Mouse (Mus musculus): ENCODE data around the gene Mroh2a. TPM values are rescaled to one million over a fixed set of nuclear protein-coding genes. Genes with fewer than 3 reads are reported as not detected.

The Mroh2a gene
- polyA plus RNA-seq, 1 experiment from 2014 or later: 1.0 TPM

DNA sequence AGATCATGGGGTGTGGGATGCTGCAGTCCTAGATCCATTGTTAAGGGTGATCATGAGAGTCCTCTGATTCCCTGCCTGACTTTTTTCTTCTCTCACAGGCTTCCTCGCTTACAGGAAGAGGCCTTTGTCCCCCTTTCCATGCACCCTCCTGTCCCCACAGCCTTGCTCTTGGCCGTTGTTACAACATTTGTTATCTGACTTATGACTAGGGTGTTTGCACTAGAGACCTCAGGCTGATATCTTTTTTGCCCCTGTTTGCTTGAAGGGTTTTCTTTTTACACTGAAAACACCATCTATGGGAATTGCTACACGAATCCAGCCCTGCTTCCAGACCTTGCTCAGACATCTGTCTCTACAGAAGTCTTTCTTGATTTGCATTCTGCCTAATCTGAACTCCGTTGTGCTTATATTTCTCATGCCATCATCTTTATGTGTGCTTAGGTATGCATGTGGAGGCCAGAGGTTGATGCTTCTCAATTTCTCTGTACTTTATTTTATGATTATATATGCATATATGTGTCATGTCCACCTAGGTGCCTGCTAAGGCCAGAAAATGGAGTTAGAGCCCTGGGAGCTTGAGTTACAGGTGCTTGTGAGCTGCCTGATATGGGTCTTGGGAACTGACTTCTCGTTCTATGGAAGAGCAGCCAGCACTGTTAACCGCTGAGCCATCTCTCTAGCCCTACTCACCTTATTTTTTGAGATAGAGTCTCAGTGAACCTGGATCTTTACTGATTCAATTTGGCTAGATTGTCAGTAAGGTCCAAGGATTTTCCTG lies 78.4 kb downstream of the Mroh2a start:
- no peak for ATAC-seq (ENCODE audit: low read depth)
- Histone ChIP-seq H3K36me3 (ENCODE audit: control insufficient read depth, insufficient read depth, low read length) (no peaks in the 10 kb centered on the region), H3K27ac (ENCODE audit: low read length) (no peak overlapping the region), H3K9ac (ENCODE audit: low read length) (no peak overlapping the region), H3K4me3 (ENCODE audit: low read length) (no peak overlapping the region), H3K27me3 (ENCODE audit: control insufficient read depth, insufficient read depth, low read depth, low read length) (no peaks in the 10 kb centered on the region), H3K9me3 (ENCODE audit: control insufficient read depth, low read length) (peaks cover 46% of the 10 kb centered on the region), H3K4me1 (replicated peaks; ENCODE audit: control insufficient read depth, insufficient read depth, low read length) (no peaks in the 10 kb centered on the region), H3K4me2 (ENCODE audit: low read depth, low read length) (no peak overlapping the region)
- WGBS: 37% methylated on average over 6 of the region's 6 CpGs

DNA sequence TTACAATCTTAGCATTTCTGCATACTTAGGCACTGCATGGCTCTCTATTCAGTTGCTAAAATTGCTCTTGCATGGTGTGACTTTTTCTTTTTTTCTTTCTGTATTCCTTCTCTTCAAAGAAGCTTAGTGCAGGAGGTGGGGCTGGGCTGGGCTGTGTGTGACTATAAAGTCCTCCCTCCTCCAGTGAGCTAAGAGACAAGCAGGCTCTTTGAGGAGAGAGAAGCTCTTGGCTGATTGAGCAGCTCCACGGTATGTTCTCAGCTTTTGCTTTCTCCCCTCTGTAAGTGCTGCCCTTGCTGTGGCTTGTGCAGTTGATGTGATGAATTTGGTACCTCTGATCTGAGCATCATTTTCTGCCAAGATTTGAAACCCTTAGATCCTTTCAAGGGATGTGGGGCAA lies 79.8 kb downstream of the Mroh2a start:
- Histone ChIP-seq H3K4me3 (ENCODE audit: low read length) (no peak overlapping the region), H3K36me3 (ENCODE audit: control insufficient read depth, insufficient read depth, low read length) (no peaks in the 10 kb centered on the region), H3K9ac (ENCODE audit: low read length) (no peak overlapping the region), H3K27ac (ENCODE audit: low read length) (no peak overlapping the region), H3K9me3 (ENCODE audit: control insufficient read depth, low read length) (peaks cover 38% of the 10 kb centered on the region), H3K27me3 (ENCODE audit: control insufficient read depth, insufficient read depth, low read depth, low read length) (no peaks in the 10 kb centered on the region), H3K4me2 (ENCODE audit: low read depth, low read length) (no peak overlapping the region), H3K4me1 (replicated peaks; ENCODE audit: control insufficient read depth, insufficient read depth, low read length) (no peaks in the 10 kb centered on the region)
- 56% methylated on average over 1 of the region's 1 CpGs for WGBS
- no peak for ATAC-seq (ENCODE audit: low read depth)

DNA sequence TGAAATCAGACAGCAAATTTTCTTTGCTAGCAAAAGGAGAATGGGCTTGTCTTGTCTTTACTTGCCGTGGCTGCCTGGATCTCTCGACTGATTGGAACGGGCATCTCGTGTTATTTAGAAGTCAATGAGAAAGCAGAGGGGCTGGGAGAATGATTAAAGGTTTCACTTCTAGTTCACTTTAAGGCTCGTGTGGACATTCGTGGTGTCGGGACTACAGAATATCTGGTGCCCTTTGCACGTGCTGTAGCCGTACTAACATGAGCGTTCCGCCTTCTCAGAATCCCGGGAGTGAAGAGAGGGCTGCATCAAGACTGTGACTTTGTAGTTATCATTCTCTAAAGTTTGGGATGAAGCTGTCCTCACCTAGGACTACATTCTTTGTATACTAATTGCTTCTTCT lies 80.4 kb downstream of the Mroh2a start:
- Histone ChIP-seq H3K36me3 (ENCODE audit: control insufficient read depth, insufficient read depth, low read length) (no peaks in the 10 kb centered on the region), H3K4me2 (ENCODE audit: low read depth, low read length) (no peak overlapping the region), H3K9ac (ENCODE audit: low read length) (no peak overlapping the region), H3K4me3 (ENCODE audit: low read length) (no peak overlapping the region), H3K9me3 (ENCODE audit: control insufficient read depth, low read length) (peaks cover 34% of the 10 kb centered on the region), H3K4me1 (replicated peaks; ENCODE audit: control insufficient read depth, insufficient read depth, low read length) (no peaks in the 10 kb centered on the region), H3K27me3 (ENCODE audit: control insufficient read depth, insufficient read depth, low read depth, low read length) (no peaks in the 10 kb centered on the region), H3K27ac (ENCODE audit: low read length) (no peak overlapping the region)
- 64% methylated on average over 12 of the region's 12 CpGs for WGBS
- no peak for ATAC-seq (ENCODE audit: low read depth)

DNA sequence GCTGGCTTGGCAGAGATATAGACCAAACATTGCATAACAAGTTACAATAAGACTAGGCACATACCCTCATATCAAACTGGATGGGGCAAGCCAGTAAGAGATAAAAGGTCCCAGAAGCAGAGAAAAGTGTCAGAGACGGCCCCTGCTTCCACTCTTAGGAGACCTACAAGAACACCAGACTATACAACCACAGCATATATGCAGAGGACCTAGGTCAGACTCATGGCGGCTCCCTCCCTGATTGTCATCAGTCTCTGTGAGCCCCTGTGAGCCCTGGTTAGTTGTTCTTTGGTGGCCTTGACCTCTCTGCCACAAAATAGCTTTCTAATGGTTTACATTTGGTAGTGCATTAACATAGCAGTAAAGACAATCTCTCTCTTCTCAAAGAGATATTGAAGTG lies 82.2 kb downstream of the Mroh2a start:
- H3K4me2 ChIP-seq (ENCODE audit: low read depth, low read length): no peak overlapping the region
- no peak overlapping the region for H3K4me3 ChIP-seq (ENCODE audit: low read length)
- no peak overlapping the region for H3K9ac ChIP-seq (ENCODE audit: low read length)
- no peaks in the 10 kb centered on the region for H3K36me3 ChIP-seq (ENCODE audit: control insufficient read depth, insufficient read depth, low read length)
- H3K27ac ChIP-seq (ENCODE audit: low read length): no peak overlapping the region
- H3K4me1 ChIP-seq (replicated peaks; ENCODE audit: control insufficient read depth, insufficient read depth, low read length): no peaks in the 10 kb centered on the region
- H3K27me3 ChIP-seq (ENCODE audit: control insufficient read depth, insufficient read depth, low read depth, low read length): no peaks in the 10 kb centered on the region
- ATAC-seq (ENCODE audit: low read depth): 0 out of 2 replicates have a peak, but pooled peaks have one; percentile 1
- 46% methylated on average over 2 of the region's 2 CpGs for WGBS
- peaks cover 25% of the 10 kb centered on the region for H3K9me3 ChIP-seq (ENCODE audit: control insufficient read depth, low read length)

DNA sequence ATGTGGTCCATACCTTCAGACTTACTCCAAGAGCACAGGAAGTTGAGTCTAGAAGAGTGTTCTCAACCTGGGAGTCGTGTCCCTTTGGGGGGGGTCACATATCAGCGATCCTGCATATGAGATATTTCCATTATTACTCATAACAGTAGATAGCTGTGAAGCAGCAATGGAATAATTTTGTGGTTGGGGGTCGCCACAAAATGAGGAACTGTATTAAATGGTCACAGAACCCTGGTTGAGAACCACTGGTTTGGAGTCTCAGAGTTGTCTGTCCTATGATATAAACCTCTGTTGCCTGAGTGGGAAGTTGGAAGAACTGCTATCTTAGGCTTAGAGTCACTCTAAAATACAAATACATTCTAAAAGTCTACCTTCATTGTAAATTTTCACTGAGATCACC lies 83.1 kb downstream of the Mroh2a start:
- Histone ChIP-seq H3K27me3 (ENCODE audit: control insufficient read depth, insufficient read depth, low read depth, low read length) (no peaks in the 10 kb centered on the region), H3K36me3 (ENCODE audit: control insufficient read depth, insufficient read depth, low read length) (no peaks in the 10 kb centered on the region), H3K4me1 (replicated peaks; ENCODE audit: control insufficient read depth, insufficient read depth, low read length) (no peaks in the 10 kb centered on the region), H3K27ac (ENCODE audit: low read length) (no peak overlapping the region), H3K9me3 (ENCODE audit: control insufficient read depth, low read length) (peaks cover 21% of the 10 kb centered on the region), H3K9ac (ENCODE audit: low read length) (no peak overlapping the region), H3K4me2 (ENCODE audit: low read depth, low read length) (no peak overlapping the region), H3K4me3 (ENCODE audit: low read length) (no peak overlapping the region)
- ATAC-seq (ENCODE audit: low read depth): no peak
- 44% methylated on average over 3 of the region's 3 CpGs for WGBS

DNA sequence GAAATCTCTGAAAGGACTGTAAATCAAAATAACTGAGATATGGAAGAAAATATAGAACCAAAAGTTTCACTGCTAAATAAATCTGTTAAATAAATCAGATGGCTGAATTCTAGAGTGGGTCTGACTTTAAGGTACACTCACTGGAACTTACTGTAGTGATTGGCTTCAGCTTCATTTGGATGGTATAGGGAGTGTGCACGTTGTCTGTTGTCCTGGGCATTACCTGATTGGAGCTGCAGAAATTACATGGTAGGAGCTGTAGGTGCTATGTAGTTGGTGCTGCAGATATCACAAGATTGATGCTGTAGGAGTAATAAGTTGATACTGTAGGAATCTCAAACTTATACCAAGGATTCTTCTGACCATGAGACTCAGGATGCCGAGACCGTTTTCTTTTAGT lies 83.6 kb downstream of the Mroh2a start:
- ATAC-seq (ENCODE audit: low read depth): no peak
- Histone ChIP-seq H3K9ac (ENCODE audit: low read length) (no peak overlapping the region), H3K27ac (ENCODE audit: low read length) (no peak overlapping the region), H3K9me3 (ENCODE audit: control insufficient read depth, low read length) (peaks cover 17% of the 10 kb centered on the region), H3K27me3 (ENCODE audit: control insufficient read depth, insufficient read depth, low read depth, low read length) (no peaks in the 10 kb centered on the region), H3K4me2 (ENCODE audit: low read depth, low read length) (no peak overlapping the region), H3K36me3 (ENCODE audit: control insufficient read depth, insufficient read depth, low read length) (no peaks in the 10 kb centered on the region), H3K4me1 (replicated peaks; ENCODE audit: control insufficient read depth, insufficient read depth, low read length) (no peaks in the 10 kb centered on the region), H3K4me3 (ENCODE audit: low read length) (no peak overlapping the region)
- WGBS: 64% methylated on average over 3 of the region's 3 CpGs

Other genes starting within 250 kb of the Mroh2a start
- gene Usp40, start 218.4 kb upstream of the Mroh2a start, polyA plus RNA-seq (2015; fragmentation: Nextera tagmentation; extraction: Ambion mirVana): 35.4 and 36.3 TPM in 2 replicates
- gene Ugt1a10, start 171.6 kb upstream of the Mroh2a start, polyA plus RNA-seq (2015; fragmentation: Nextera tagmentation; extraction: Ambion mirVana): not detected in 2 replicates
- gene Ugt1a9, start 156.2 kb upstream of the Mroh2a start, polyA plus RNA-seq (2015; fragmentation: Nextera tagmentation; extraction: Ambion mirVana): not detected in 2 replicates
- not detected in 2 replicates for gene Ugt1a8, start 139.2 kb upstream of the Mroh2a start, polyA plus RNA-seq (2015; fragmentation: Nextera tagmentation; extraction: Ambion mirVana)
- gene Ugt1a7c, start 131.9 kb upstream of the Mroh2a start, polyA plus RNA-seq (2015; fragmentation: Nextera tagmentation; extraction: Ambion mirVana): 2.3 TPM in 2 replicates
- gene Ugt1a6b, start 123.7 kb upstream of the Mroh2a start, polyA plus RNA-seq (2015; fragmentation: Nextera tagmentation; extraction: Ambion mirVana): 0.43 and 0.94 TPM in 2 replicates
- gene Ugt1a6a, start 92.2 kb upstream of the Mroh2a start, polyA plus RNA-seq (2015; fragmentation: Nextera tagmentation; extraction: Ambion mirVana): 3.7 and 3.9 TPM in 2 replicates
- gene Ugt1a5, start 61.0 kb upstream of the Mroh2a start, polyA plus RNA-seq (2015; fragmentation: Nextera tagmentation; extraction: Ambion mirVana): not detected in 2 replicates
- gene Ugt1a2, start 26.4 kb upstream of the Mroh2a start, polyA plus RNA-seq (2015; fragmentation: Nextera tagmentation; extraction: Ambion mirVana): not detected in 2 replicates
- 4.1 and 6.5 TPM in 2 replicates for gene Dnajb3, start 21.2 kb upstream of the Mroh2a start, polyA plus RNA-seq (2015; fragmentation: Nextera tagmentation; extraction: Ambion mirVana)
- gene Ugt1a1, start 15.0 kb upstream of the Mroh2a start, polyA plus RNA-seq (2015; fragmentation: Nextera tagmentation; extraction: Ambion mirVana): not detected in 2 replicates
- 184 and 186 TPM in 2 replicates for gene Hjurp, start 50.6 kb downstream of the Mroh2a start, polyA plus RNA-seq (2015; fragmentation: Nextera tagmentation; extraction: Ambion mirVana)
- 0.04 TPM in 1 of 2 replicates, not detected in the other for gene Trpm8, start 50.7 kb downstream of the Mroh2a start, polyA plus RNA-seq (2015; fragmentation: Nextera tagmentation; extraction: Ambion mirVana)
- 0.60 and 7.5 TPM in 2 replicates for gene Spp2, start 180.0 kb downstream of the Mroh2a start, polyA plus RNA-seq (2015; fragmentation: Nextera tagmentation; extraction: Ambion mirVana)